Mouse (Mus musculus): Measurements from ENCODE around the gene Tuba8.

Gene Tuba8

DNA sequence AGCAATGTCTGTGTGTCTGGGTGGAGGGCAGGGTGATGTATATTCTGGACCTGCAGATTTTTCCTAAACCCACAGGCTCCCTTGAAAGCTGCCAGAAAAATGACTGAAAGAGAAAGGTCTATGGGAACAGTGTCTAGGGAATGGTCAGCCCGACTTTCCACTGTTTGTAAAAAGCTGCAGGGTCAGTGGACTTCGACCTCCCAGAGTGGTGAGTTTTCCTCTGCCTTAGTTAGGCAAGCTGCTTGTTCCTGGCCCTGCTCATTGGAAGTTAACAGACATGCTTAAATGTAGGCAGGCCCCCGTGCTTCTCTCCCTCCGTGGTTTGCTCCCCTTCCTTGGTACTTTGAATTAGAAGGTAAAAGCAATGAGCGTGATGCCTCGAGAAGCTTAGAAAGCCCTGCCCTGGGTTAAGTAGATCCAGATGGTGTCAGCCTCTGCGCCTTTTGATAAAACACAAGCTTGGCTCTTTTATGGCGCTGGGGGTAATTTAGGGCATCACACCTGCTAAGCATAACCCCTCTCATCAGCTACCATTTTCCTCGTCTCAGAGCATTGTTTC is 12.6 kb upstream of the Tuba8 start:
- DNase-seq: no peak

GRCm38 (mm10) chr6:121200458-121200857 is 10.0 kb upstream of the Tuba8 start:
- no peak for DNase-seq

GRCm38 (mm10) chr6:121202026-121202425 is 8.5 kb upstream of the Tuba8 start:
- no peak for DNase-seq

DNA sequence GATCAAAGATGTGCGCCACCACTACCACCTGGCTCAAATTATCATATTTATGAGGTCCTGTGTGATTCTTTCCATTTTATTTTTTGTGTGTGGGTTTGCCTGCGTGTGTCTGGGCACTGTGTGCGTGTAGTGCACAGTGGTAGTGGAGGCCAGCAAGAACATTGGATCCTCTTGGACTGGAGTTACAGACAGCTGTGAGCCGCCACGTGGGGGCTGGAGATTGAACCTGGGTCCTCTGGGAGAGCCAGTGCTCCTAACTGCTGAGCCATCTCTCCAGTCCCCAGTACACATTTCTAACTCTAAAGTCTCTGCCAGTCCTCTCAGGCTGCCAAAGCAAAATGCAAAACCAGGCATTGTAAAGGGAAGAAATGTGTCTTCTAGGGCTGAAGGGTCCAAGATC is 4.0 kb upstream of the Tuba8 start:
- DNase-seq: no peak

GRCm38 (mm10) chr6:121209584-121209983 is 912 bp upstream of the Tuba8 start:
- no peak for DNase-seq

- DNase-seq: no peak
These were observed 412 bp downstream of the Tuba8 start for GRCm38 (mm10) chr6:121210926-121211289.

- no peak for DNase-seq
These were observed 1.2 kb downstream of the Tuba8 start for GRCm38 (mm10) chr6:121211743-121212142.

DNA sequence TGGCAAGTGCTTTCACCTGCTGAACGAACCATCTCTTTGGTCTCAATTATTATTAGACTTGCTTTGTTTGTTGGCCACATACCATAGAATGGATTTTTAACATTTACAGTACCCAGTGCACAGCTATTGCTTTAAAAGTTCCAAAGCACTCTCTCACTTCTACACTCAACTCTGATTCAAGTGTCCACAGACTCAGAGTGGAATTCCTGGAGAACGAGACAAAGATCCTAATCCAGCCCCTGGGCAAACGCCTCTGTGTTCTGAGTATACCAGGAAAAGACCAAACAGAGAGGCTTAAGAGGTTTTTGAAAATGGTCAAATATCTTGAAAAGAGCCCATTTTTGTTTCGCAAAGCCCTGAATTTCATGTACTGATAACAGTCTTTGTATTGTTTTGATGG is 2.5 kb downstream of the Tuba8 start:
- DNase-seq: no peak

DNA sequence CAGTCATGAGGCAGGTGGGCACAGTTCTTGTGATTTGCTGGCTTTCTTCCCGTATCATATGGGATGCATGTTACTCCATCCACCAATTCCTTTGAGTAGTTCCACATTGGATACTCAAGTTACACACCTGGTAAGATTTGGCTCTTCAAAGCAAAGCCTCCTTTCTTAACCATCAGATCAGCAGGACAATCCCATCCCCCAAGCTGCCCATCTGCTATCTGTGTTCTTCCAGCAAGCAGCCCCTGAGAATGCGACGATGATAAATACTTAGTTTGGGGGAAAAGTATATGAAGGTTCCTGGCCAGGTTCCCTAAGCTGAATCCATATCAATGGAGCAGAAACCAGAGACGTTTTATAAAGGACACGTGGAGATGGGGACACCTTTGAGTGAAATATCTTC is 3.7 kb downstream of the Tuba8 start:
- DNase-seq: no peak

DNA sequence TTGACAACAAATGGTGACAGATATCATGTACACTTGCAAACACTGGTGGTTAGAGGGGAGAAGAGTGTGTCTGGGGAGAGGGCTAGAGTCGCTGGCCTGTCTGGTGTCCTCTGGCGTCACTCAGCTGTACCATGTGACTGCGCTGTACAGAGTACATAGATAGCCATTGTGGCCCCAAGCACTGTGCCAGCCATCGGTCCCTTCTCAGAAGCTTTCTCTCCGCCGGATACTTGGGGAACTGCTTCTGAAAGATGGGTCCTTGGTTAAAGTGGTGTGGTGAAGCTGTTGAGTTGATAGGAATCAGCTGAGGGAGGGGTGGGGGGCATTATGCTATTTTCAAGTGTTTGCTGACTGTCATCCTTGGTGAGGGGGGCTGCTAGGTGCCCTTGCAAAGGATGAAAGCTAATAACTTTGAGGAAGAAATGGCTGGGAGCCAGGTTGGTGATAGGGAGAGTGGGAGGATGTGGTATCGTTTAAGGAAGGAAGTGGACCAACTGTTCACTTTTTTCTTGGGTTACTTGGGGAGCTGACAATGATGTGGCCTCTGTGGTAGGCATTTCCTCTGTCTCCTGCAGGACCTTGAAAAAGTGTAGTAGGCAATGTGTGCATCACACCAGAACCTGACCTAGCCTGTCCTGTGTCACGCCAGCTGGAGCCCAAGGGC is 4.3 kb downstream of the Tuba8 start:
- no peak for DNase-seq

- no peak for DNase-seq
These were observed 4.8 kb downstream of the Tuba8 start for GRCm38 (mm10) chr6:121215336-121215735.

DNA sequence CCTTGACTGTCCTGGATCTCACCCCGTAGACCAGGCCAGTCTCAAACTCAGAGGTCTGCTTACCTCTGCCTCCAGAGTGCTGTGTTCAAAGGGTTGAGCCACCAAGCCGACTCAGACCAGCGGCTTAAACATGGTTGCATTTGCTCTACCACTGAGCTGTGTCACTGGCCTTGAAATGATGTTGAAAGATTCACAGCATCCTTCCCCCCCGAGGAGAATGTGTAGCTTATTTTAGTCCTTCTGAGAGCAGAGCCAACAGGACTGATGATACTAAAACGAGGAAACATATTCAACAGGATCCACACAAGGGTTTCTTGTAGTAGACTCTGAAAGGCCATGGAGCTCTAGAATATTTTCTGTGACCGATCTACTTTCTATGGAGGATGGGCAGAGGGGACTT is 5.4 kb downstream of the Tuba8 start:
- DNase-seq: no peak

GRCm38 (mm10) chr6:121216589-121217255 is 6.2 kb downstream of the Tuba8 start:
- DNase-seq: no peak

DNA sequence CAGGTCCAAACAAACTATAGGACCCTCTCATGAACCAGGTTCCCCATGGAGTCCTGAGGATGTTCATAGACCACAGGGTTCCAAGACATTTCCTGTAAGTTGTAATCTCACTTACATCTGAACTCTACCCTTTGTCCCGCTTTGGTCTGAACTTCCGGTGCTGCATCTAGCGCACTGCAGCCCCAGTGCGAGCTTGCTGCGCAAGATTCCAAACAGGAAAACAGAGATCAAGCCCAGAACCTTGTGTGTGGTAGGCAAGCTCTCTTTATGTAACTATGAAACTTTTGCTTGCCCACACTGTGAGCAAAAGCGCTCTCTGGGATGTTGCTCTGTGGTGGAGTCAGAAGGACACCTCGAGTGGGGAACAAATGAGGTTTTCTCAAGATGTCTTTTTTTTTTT is 7.5 kb downstream of the Tuba8 start:
- DNase-seq: no peak

DNA sequence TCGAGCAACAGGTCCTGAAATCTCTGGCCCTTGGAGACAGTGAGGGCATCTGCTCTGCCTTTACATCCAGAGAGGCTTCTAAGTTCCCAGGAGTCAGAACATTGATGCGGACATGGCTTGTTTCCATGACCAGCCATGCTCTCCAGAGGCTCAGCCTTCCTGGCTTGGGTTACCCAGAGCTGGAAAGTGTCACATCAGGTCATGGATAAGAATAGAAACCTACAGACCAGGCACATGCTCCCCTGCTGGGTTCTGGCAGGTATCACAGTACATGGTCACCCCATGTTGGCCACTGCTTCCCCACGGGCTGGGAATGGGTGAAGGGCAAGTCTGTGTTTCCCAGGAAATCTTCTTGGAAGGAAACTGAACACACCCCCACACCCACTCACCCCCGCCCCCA is 8.9 kb downstream of the Tuba8 start:
- no peak for DNase-seq

DNA sequence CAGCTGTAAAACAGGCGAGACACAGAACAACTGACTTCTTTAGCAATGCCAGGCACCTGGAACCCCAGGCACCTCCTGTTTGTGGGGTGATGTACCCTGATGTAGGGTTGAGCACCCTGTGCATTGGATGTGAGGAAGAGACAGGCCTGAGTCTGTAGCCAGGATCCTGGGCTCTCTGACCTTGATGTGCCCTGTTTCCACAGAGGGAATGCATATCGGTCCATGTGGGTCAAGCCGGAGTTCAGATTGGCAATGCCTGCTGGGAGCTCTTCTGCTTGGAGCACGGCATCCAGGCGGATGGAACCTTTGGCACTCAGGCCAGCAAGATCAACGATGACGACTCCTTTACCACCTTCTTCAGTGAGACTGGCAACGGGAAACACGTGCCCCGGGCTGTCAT is 9.7 kb downstream of the Tuba8 start:
- no peak for DNase-seq

GRCm38 (mm10) chr6:121221876-121222597 is 11.5 kb downstream of the Tuba8 start:
- DNase-seq: no peak

DNA sequence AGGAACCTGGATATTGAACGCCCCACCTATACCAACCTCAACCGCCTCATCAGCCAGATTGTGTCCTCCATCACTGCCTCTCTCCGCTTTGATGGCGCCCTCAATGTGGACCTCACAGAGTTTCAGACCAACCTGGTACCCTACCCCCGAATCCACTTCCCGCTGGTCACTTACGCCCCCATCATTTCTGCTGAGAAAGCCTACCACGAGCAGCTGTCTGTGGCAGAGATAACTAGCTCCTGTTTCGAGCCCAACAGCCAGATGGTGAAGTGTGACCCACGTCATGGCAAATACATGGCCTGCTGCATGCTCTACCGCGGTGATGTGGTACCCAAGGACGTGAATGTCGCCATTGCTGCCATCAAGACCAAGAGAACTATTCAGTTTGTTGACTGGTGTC is 12.5 kb downstream of the Tuba8 start:
- DNase-seq: no peak

- no peak for DNase-seq
These were observed 13.6 kb downstream of the Tuba8 start for GRCm38 (mm10) chr6:121224067-121224466.

DNA sequence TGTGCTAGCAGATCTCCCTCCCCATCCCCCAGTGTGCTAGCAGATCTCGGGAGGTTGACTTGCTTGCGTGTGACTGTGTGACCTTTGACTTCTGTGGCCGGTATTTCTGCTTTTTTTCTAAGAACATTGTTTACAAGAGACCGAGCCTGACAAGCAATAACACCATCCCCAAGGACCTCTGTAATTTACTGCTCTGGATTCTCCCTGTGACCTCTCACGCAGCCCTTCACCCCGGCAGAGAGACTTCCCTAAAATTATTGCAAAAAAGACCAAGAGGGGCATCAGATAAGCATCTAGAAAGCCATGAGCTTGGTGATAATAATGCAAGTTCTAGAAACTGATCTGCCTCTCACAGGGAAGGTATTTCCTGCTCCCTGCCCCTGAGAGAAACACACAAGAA is 14.5 kb downstream of the Tuba8 start:
- DNase-seq: peak; percentile 9 to 22

DNA sequence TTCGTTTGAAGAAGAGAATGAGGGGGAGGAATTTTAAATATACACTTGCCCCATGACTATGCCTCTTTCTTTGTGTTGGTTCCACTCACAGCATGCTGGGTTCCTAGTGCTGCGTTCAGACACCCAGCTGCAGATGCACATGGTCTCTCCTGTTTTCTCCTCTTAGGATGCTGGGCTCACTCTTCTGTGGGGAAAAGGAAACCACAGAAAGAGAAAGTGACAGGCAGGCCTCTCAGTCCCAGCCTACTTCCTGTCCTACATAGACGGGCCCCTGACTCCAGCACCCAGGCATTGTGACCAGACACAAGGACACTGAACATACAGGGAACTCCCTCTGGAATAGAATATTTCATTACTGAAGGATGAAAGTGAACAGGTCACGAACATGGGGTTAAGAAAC is 15.5 kb downstream of the Tuba8 start:
- DNase-seq: no peak

DNA sequence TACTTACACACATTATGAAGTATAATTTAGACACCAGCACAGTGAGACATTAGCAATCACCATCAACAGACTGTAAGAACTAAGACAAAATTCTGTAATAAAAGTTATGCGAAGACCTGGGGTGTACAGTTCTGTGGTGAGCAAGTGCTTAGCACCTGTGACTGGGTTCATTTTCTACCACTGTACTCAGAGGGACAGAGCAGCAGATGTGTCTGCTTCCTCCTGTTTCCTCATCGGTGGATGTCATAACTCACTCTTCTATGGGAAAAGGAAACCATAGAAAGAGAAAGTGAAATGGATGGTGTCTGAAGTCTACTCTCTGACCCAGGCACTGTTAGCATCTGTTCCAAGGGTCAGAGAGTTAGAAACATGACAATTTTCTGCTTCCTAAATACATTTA is 16.2 kb downstream of the Tuba8 start:
- DNase-seq: no peak

- DNase-seq: no peak
These were observed 17.9 kb downstream of the Tuba8 start for GRCm38 (mm10) chr6:121228421-121228820.

DNA sequence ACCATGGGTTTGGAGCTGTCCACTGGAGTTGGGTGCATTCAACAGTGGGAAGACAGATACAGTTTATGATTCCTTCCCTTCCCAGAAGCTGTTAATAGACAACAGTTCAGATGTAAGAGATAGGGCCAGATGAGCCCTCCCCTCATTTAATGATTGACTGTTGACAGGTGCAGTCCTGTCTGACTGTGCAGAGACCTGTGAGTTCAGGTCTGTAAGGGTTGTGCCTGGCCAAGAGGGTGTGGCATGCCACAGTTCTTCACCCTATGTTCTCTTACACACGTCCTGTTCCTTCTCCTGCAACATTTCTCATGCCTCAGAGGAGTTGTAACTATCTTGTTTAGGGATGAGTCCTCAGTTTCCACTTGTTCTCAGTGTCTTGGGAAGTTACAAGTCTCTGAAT is 22.2 kb downstream of the Tuba8 start:
- DNase-seq: no peak
